Mouse (Mus musculus) liver, postnatal 0 days (tissue): ENCODE measurements around the gene Slc45a3. TPM values are rescaled to one million over a fixed set of nuclear protein-coding genes. Genes with fewer than 3 reads are reported as not detected.

ENCODE experiments used
- ATAC-seq: fragments of 200-750 bp; cut with Nextera tagmentation; 2 replicates; pipeline ENCODE4 v1.8.0; 2017; ENCODE audit warnings: mild to moderate bottlenecking, moderate library complexity
- DNase-seq: peaks from one replicate; pipeline ENCODE4 v3.0.0-alpha.2; 2016
- H3K27ac ChIP-seq: fragments of 300-500 bp; sonication (generic); 2 replicates; pipeline ENCODE4 v1.5.1; 2014; ENCODE audit warnings: antibody characterized with exemption, moderate library complexity, mild to moderate bottlenecking, low read depth
- H3K27me3 ChIP-seq: fragments of 300-500 bp; sonication (generic); 2 replicates; pipeline ENCODE4 v1.6.1; 2014; ENCODE audit warnings: low read length, control low read depth, mixed read lengths; ENCODE audit not compliant: insufficient read depth
- H3K36me3 ChIP-seq: fragments of 300-500 bp; sonication (generic); replicated peaks from 2 replicates; pipeline ENCODE4 v1.6.1; 2014; ENCODE audit warnings: mild to moderate bottlenecking, control low read depth, low read length, moderate library complexity, mixed read lengths; ENCODE audit not compliant: insufficient read depth
- H3K4me1 ChIP-seq: fragments of 300-500 bp; sonication (generic); 2 replicates; pipeline ENCODE4 v1.6.1; 2014; ENCODE audit warnings: antibody characterized with exemption, mild to moderate bottlenecking, control low read depth; ENCODE audit not compliant: insufficient read depth
- H3K4me2 ChIP-seq: fragments of 300-500 bp; sonication (generic); 2 replicates; pipeline ENCODE4 v1.6.1; 2014; ENCODE audit warnings: low read depth, mild to moderate bottlenecking, low read length, moderate library complexity, mixed read lengths
- H3K4me3 ChIP-seq: fragments of 300-500 bp; sonication (generic); 2 replicates; pipeline ENCODE4 v1.5.1; 2014; ENCODE audit warnings: low read depth, low read length
- H3K9ac ChIP-seq: fragments of 300-500 bp; sonication (generic); replicated peaks from 2 replicates; pipeline ENCODE4 v1.6.1; 2014; ENCODE audit warnings: mild to moderate bottlenecking, moderate library complexity
- H3K9me3 ChIP-seq: fragments of 300-500 bp; sonication (generic); 2 replicates; pipeline ENCODE4 v1.6.1; 2016; ENCODE audit warnings: mild to moderate bottlenecking, control low read depth, low read length, mixed read lengths
- CTCF ChIP-seq: sonication (generic); IDR thresholded peaks from 2 replicates; pipeline ENCODE4 v1.5.1; 2016; ENCODE audit warnings: antibody characterized with exemption, low read depth
- EP300 ChIP-seq: IDR thresholded peaks from 2 replicates; pipeline ENCODE4 v1.6.1; 2016; ENCODE audit warnings: antibody characterized with exemption, low read depth, mild to moderate bottlenecking
- WGBS: fragments of 180-500 bp; shearing (Covaris S2); extraction: QIAGEN DNeasy Blood & Tissue Kit; methylation state at CpG from one replicate; pipeline ENCODE4 v1.1.7; 2014; ENCODE audit not compliant: insufficient replicate concordance; 5-methylcytosine and 5-hydroxymethylcytosine counted together
- polyA plus RNA-seq: library from polyadenylated mRNA; unstranded; fragments of >200 nt; fragmentation: Nextera tagmentation; extraction: Ambion mirVana; gene quantifications from 2 replicates; pipeline ENCODE4 v1.2.1, GENCODE M21; 2015

Slc45a3 gene
- polyA plus RNA-seq, 1 experiment from 2014 or later, result 6.0 TPM

DNA sequence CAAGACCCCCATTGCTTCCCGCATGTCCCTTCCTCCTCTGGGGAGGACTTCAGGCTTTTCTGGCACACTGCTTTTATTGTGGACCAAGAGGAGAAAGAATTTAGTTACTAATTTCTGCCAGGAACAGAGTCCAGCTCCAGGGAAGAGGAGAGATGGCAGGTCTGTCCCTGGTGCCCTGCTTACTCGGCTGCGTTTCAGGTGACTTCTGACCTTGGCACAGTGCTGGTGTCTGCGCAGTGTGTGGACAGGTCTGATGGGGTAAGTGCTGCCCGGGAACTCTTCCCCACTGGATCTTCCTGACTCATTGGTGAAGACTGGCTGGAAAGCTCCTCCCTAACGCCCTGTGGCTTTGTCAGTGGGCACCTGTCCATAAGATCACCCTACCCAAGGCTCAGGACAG lies 6.2 kb downstream of the Slc45a3 start:
- Histone ChIP-seq H3K27me3 (no peaks in the 10 kb centered on the region), H3K27ac (peak overlapping the region; percentile 19; the same call in 1 of the 2 replicates), H3K4me1 (peaks cover 42% of the 10 kb centered on the region), H3K9ac (no peak overlapping the region), H3K36me3 (no peaks in the 10 kb centered on the region), H3K4me3 (no peak overlapping the region), H3K9me3 (no peaks in the 10 kb centered on the region), H3K4me2 (no peak overlapping the region)
- ATAC-seq (peak; percentile 44), DNase-seq (no peak)
- WGBS, result 63% methylated on average over 6 of the region's 6 CpGs
- no peak for TF ChIP-seq CTCF
- TF ChIP-seq EP300, result no peak

DNA sequence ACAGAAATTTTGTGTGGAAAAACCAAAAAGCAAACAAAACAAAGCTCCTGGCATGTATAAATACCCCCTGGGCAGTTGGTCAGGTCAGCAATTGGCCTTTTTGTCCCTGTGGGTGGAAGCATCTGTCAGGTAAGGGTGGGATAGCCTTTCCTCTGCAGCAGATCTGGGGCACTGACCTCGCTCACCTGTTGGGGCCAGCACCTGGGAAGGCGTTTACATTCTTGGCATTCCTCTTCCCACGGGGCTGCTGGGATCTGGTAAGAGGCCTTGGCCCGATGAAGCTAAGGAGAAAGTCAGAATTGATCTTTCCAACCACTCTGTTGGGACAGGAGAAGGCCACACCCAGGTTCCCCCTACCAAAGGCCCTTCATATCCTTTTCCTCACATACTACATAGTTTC lies 7.1 kb downstream of the Slc45a3 start:
- no peak overlapping the region for H3K4me3 ChIP-seq
- peaks cover 39% of the 10 kb centered on the region for H3K4me1 ChIP-seq
- 0 out of 2 replicates have a peak overlapping the region, but pooled peaks have one; percentile 0 for H3K27ac ChIP-seq
- no peaks in the 10 kb centered on the region for H3K36me3 ChIP-seq
- ATAC-seq, result no peak
- no peak overlapping the region; the same call in 1 of the 2 replicates for H3K4me2 ChIP-seq
- 66% methylated on average over 4 of the region's 4 CpGs for WGBS
- no peaks in the 10 kb centered on the region for H3K9me3 ChIP-seq
- H3K27me3 ChIP-seq, result no peaks in the 10 kb centered on the region
- no peak for DNase-seq
- no peak overlapping the region for H3K9ac ChIP-seq
- TF ChIP-seq EP300 (no peak), CTCF (no peak)

DNA sequence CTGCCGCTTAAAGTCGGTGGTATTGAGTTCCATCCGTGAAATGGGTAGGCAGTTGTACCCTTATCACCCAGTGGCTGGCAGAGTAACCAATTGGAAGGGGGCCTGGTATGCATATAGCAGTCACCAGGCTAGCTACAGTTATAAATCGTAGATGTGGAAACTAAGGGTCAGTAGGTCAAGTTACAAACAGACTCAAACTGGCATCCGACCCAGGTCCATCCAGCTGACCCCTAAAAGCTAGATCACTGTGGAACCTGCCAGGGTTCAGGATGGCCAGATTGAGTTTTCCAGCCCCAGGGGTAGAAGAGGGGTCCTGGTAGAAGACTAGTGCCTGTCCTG lies 7.5 kb downstream of the Slc45a3 start:
- peak overlapping the region; percentile 62 for H3K4me2 ChIP-seq
- ATAC-seq, result peak; percentile 78
- peaks cover 39% of the 10 kb centered on the region for H3K4me1 ChIP-seq
- H3K27ac ChIP-seq, result peak overlapping the region; percentile 62; the same call in 1 of the 2 replicates
- no peak for TF ChIP-seq CTCF
- TF ChIP-seq EP300, result no peak
- H3K36me3 ChIP-seq, result no peaks in the 10 kb centered on the region
- H3K27me3 ChIP-seq, result no peaks in the 10 kb centered on the region
- H3K4me3 ChIP-seq, result peak overlapping the region; percentile 26; the same call in 1 of the 2 replicates
- WGBS, result 49% methylated on average over 5 of the region's 5 CpGs
- H3K9me3 ChIP-seq, result no peaks in the 10 kb centered on the region
- H3K9ac ChIP-seq, result peak overlapping the region; percentile 53
- DNase-seq, result no peak

GRCm38 (mm10) chr1:131970661-131971520 lies 8.1 kb downstream of the Slc45a3 start:
- Histone ChIP-seq H3K27me3 (no peaks in the 10 kb centered on the region), H3K9me3 (no peaks in the 10 kb centered on the region), H3K27ac (peak overlapping the region; percentile 62), H3K4me3 (peak overlapping the region; percentile 26), H3K9ac (peak overlapping the region; percentile 53), H3K36me3 (no peaks in the 10 kb centered on the region), H3K4me1 (peaks cover 37% of the 10 kb centered on the region), H3K4me2 (peak overlapping the region; percentile 62)
- TF ChIP-seq CTCF (no peak), EP300 (no peak)
- no peak for DNase-seq
- ATAC-seq, result peak; percentile 27; the same call in 1 of the 2 replicates
- 9% methylated on average over 16 of the region's 16 CpGs for WGBS

- DNase-seq, result no peak
- peak overlapping the region; percentile 64 for H3K27ac ChIP-seq
- peak overlapping the region; percentile 15; the same call in 1 of the 2 replicates for H3K4me3 ChIP-seq
- WGBS, result 50% methylated on average over 15 of the region's 15 CpGs
- 0 out of 2 replicates have a peak, but pooled peaks have one; percentile 1 for ATAC-seq
- TF ChIP-seq CTCF (no peak), EP300 (no peak)
- H3K9me3 ChIP-seq, result no peaks in the 10 kb centered on the region
- H3K36me3 ChIP-seq, result no peaks in the 10 kb centered on the region
- no peaks in the 10 kb centered on the region for H3K27me3 ChIP-seq
- H3K9ac ChIP-seq, result peak overlapping the region; percentile 44; the same call in 1 of the 2 replicates
- H3K4me1 ChIP-seq, result peaks cover 36% of the 10 kb centered on the region
- H3K4me2 ChIP-seq, result peak overlapping the region; percentile 62
Observed at GRCm38 (mm10) chr1:131971771-131972497, 9.2 kb downstream of the Slc45a3 start.
